Mouse (Mus musculus) kidney, embryonic 16.5 days (tissue): ENCODE data around the gene Slfn9. TPM values are rescaled to one million over a fixed set of nuclear protein-coding genes. Genes with fewer than 3 reads are reported as not detected.

Source experiments
- ATAC-seq: fragments of 200-750 bp; cut with Nextera tagmentation; 2 replicates; pipeline ENCODE4 v1.8.0; 2017; ENCODE audit warnings: moderate TSS enrichment; ENCODE audit not compliant: low FRiP score, low TSS enrichment
- H3K27ac ChIP-seq: fragments of 300-500 bp; sonication (generic); 2 replicates; pipeline ENCODE4 v1.5.1; 2014; ENCODE audit warnings: low read length
- H3K27me3 ChIP-seq: fragments of 300-500 bp; sonication (generic); 2 replicates; pipeline ENCODE4 v1.6.1; 2014; ENCODE audit warnings: low read length, control low read depth, mixed read lengths; ENCODE audit not compliant: insufficient read depth
- H3K36me3 ChIP-seq: fragments of 300-500 bp; sonication (generic); 2 replicates; pipeline ENCODE4 v1.6.1; 2014; ENCODE audit warnings: low read length, control low read depth, mixed read lengths; ENCODE audit not compliant: insufficient read depth
- H3K4me1 ChIP-seq: fragments of 300-500 bp; sonication (generic); 2 replicates; pipeline ENCODE4 v1.6.1; 2014; ENCODE audit warnings: low read length, control low read depth, mixed read lengths; ENCODE audit not compliant: insufficient read depth
- H3K4me2 ChIP-seq: fragments of 300-500 bp; sonication (generic); replicated peaks from 2 replicates; pipeline ENCODE4 v1.6.1; 2014; ENCODE audit warnings: low read depth, low read length
- H3K4me3 ChIP-seq: fragments of 300-500 bp; sonication (generic); 2 replicates; pipeline ENCODE4 v1.5.1; 2014; ENCODE audit warnings: mild to moderate bottlenecking, low read length
- H3K9ac ChIP-seq: fragments of 300-500 bp; sonication (generic); replicated peaks from 2 replicates; pipeline ENCODE4 v1.6.1; 2014; ENCODE audit warnings: low read length
- H3K9me3 ChIP-seq: fragments of 300-500 bp; sonication (generic); 2 replicates; pipeline ENCODE4 v1.6.1; 2016; ENCODE audit warnings: low read length, control low read depth
- WGBS: fragments of 180-500 bp; shearing (Covaris S2); extraction: QIAGEN DNeasy Blood & Tissue Kit; methylation state at CpG from one replicate; pipeline ENCODE4 v1.1.7; 2014; 5-methylcytosine and 5-hydroxymethylcytosine counted together
- polyA plus RNA-seq: library from polyadenylated mRNA; unstranded; fragments of >200 nt; fragmentation: Nextera tagmentation; extraction: Ambion mirVana; gene quantifications from 2 replicates; pipeline ENCODE4 v1.2.1, GENCODE M21; 2015

Slfn9 gene
- polyA plus RNA-seq, 1 experiment from 2014 or later, result 18.2 TPM

- no peak overlapping the region for H3K4me3 ChIP-seq
- H3K9me3 ChIP-seq, result no peaks in the 10 kb centered on the region
- WGBS, result 64% methylated on average over 2 of the region's 2 CpGs
- H3K27me3 ChIP-seq, result no peaks in the 10 kb centered on the region
- H3K36me3 ChIP-seq, result no peaks in the 10 kb centered on the region
- no peaks in the 10 kb centered on the region for H3K4me1 ChIP-seq
- no peak overlapping the region for H3K27ac ChIP-seq
- H3K4me2 ChIP-seq, result no peak overlapping the region
- no peak overlapping the region for H3K9ac ChIP-seq
- ATAC-seq, result no peak
Measured at GRCm38 (mm10) chr11:82961743-82962142, 29.9 kb downstream of the Slfn9 start.

GRCm38 (mm10) chr11:82959613-82960012, 32.0 kb downstream of the Slfn9 start:
- no peaks in the 10 kb centered on the region for H3K9me3 ChIP-seq
- no peak overlapping the region for H3K27ac ChIP-seq
- H3K4me2 ChIP-seq, result no peak overlapping the region
- H3K27me3 ChIP-seq, result 0 out of 2 replicates have a peak, but pooled peaks cover under 1% of the 10 kb centered on the region
- 20% methylated on average over 4 of the region's 4 CpGs for WGBS
- no peaks in the 10 kb centered on the region for H3K4me1 ChIP-seq
- no peak for ATAC-seq
- no peak overlapping the region for H3K9ac ChIP-seq
- H3K4me3 ChIP-seq, result no peak overlapping the region
- no peaks in the 10 kb centered on the region for H3K36me3 ChIP-seq

GRCm38 (mm10) chr11:82956925-82957324, 34.7 kb downstream of the Slfn9 start:
- no peaks in the 10 kb centered on the region for H3K36me3 ChIP-seq
- no peak overlapping the region for H3K9ac ChIP-seq
- no peaks in the 10 kb centered on the region for H3K9me3 ChIP-seq
- ATAC-seq, result no peak
- peaks cover 3% of the 10 kb centered on the region; the same call in 1 of the 2 replicates for H3K4me1 ChIP-seq
- WGBS, result 72% methylated on average over 10 of the region's 10 CpGs
- no peak overlapping the region for H3K4me3 ChIP-seq
- no peak overlapping the region for H3K4me2 ChIP-seq
- peaks cover 20% of the 10 kb centered on the region for H3K27me3 ChIP-seq
- no peak overlapping the region for H3K27ac ChIP-seq

- 80% methylated on average over 6 of the region's 6 CpGs for WGBS
- ATAC-seq, result no peak
Measured at GRCm38 (mm10) chr11:82954631-82955030, 37.0 kb downstream of the Slfn9 start.

GRCm38 (mm10) chr11:82952612-82953542, 38.8 kb downstream of the Slfn9 start:
- H3K4me3 ChIP-seq, result peak overlapping the region; percentile 43
- no peak for ATAC-seq
- H3K27ac ChIP-seq, result peak overlapping the region; percentile 16; the same call in 1 of the 2 replicates
- peak overlapping the region; percentile 53; the same call in 1 of the 2 replicates for H3K9ac ChIP-seq
- 59% methylated on average over 9 of the region's 9 CpGs for WGBS
- no peaks in the 10 kb centered on the region for H3K9me3 ChIP-seq
- H3K27me3 ChIP-seq, result peaks cover 29% of the 10 kb centered on the region
- peak overlapping the region; percentile 54 for H3K4me2 ChIP-seq
- H3K4me1 ChIP-seq, result peaks cover 16% of the 10 kb centered on the region
- no peaks in the 10 kb centered on the region for H3K36me3 ChIP-seq

More at GRCm38 (mm10) chr11:82954631-82955030, 37.0 kb downstream of the Slfn9 start:
- Histone ChIP-seq H3K27me3 (peaks cover 25% of the 10 kb centered on the region), H3K4me2 (no peak overlapping the region), H3K9ac (no peak overlapping the region), H3K27ac (no peak overlapping the region), H3K4me1 (peaks cover 16% of the 10 kb centered on the region), H3K36me3 (no peaks in the 10 kb centered on the region), H3K4me3 (no peak overlapping the region), H3K9me3 (no peaks in the 10 kb centered on the region)

GRCm38 (mm10) chr11:82951865-82952611, 39.6 kb downstream of the Slfn9 start:
- Histone ChIP-seq H3K4me3 (peak overlapping the region; percentile 43), H3K4me1 (peaks cover 16% of the 10 kb centered on the region), H3K9ac (peak overlapping the region; percentile 53), H3K4me2 (peak overlapping the region; percentile 54), H3K27me3 (peaks cover 29% of the 10 kb centered on the region), H3K27ac (peak overlapping the region; percentile 65), H3K36me3 (no peaks in the 10 kb centered on the region), H3K9me3 (no peaks in the 10 kb centered on the region)
- ATAC-seq, result no peak
- 6% methylated on average over 28 of the region's 28 CpGs for WGBS

GRCm38 (mm10) chr11:82950736-82951481, 40.7 kb downstream of the Slfn9 start, which contains the start of gene Slfn5:
Gene Slfn5 (plus strand): TSS chr11:82951349.
- H3K27ac ChIP-seq, result peak within 1 kb of the TSS; percentile 72
- peaks cover 16% of the 10 kb centered on the region for H3K4me1 ChIP-seq
- peak; percentile 85 for ATAC-seq
- H3K9me3 ChIP-seq, result no peaks in the 10 kb centered on the region
- no peaks in the 10 kb centered on the region for H3K36me3 ChIP-seq
- H3K9ac ChIP-seq, result peak within 1 kb of the TSS; percentile 53
- peaks cover 29% of the 10 kb centered on the region for H3K27me3 ChIP-seq
- H3K4me3 ChIP-seq, result peak within 1 kb of the TSS; percentile 43
- peak within 1 kb of the TSS; percentile 54 for H3K4me2 ChIP-seq
- WGBS, result 6% methylated on average over 10 of the region's 10 CpGs

GRCm38 (mm10) chr11:82949036-82949435, 42.6 kb downstream of the Slfn9 start:
- Histone ChIP-seq H3K4me1 (peaks cover 16% of the 10 kb centered on the region), H3K4me2 (no peak overlapping the region), H3K9ac (no peak overlapping the region), H3K4me3 (no peak overlapping the region), H3K9me3 (no peaks in the 10 kb centered on the region), H3K27ac (no peak overlapping the region), H3K27me3 (peaks cover 26% of the 10 kb centered on the region), H3K36me3 (no peaks in the 10 kb centered on the region)
- WGBS, result 68% methylated on average over 9 of the region's 9 CpGs
- no peak for ATAC-seq

- no peak overlapping the region for H3K4me2 ChIP-seq
- no peak for ATAC-seq
- no peaks in the 10 kb centered on the region for H3K36me3 ChIP-seq
- no peaks in the 10 kb centered on the region for H3K9me3 ChIP-seq
- H3K4me1 ChIP-seq, result peaks cover 16% of the 10 kb centered on the region
- H3K9ac ChIP-seq, result no peak overlapping the region
- no peak overlapping the region for H3K4me3 ChIP-seq
- H3K27me3 ChIP-seq, result peaks cover 15% of the 10 kb centered on the region
- H3K27ac ChIP-seq, result no peak overlapping the region
- 52% methylated on average over 4 of the region's 4 CpGs for WGBS
Measured at GRCm38 (mm10) chr11:82947457-82947856, 44.2 kb downstream of the Slfn9 start.
